Mouse (Mus musculus) CH12.LX (cell line): Measurements from ENCODE around the gene Adcy10.

Source experiments
- CTCF ChIP-seq, 2 experiments: IDR thresholded peaks in 1 of 2; conservative IDR thresholded peaks in 1 of 2; 2 replicates each; pipeline ENCODE4 v1.5.1; 2011 to 2012; ENCODE audit warnings: low read depth in 2 of 2, low read length in 2 of 2, improper control_type of control experiment in 1 of 2, inconsistent platforms in 1 of 2, mild to moderate bottlenecking in 1 of 2, moderate library complexity in 1 of 2
- EP300 ChIP-seq: IDR thresholded peaks from 2 replicates; pipeline ENCODE4 v1.6.1; 2011; ENCODE audit warnings: low read length, improper control_type of control experiment
- GABPA ChIP-seq: IDR thresholded peaks from 2 replicates; pipeline ENCODE4 v1.6.1; 2012; ENCODE audit warnings: low read depth, low read length, improper control_type of control experiment, inconsistent platforms; ENCODE audit not compliant: insufficient replicate concordance
- MEF2A ChIP-seq: IDR thresholded peaks from 2 replicates; pipeline ENCODE4 v1.6.1; 2014; ENCODE audit warnings: low read depth, mild to moderate bottlenecking, inconsistent platforms, low read length, improper control_type of control experiment, borderline replicate concordance
- MXI1 ChIP-seq: IDR thresholded peaks from 2 replicates; pipeline ENCODE4 v1.6.1; 2011; ENCODE audit warnings: mild to moderate bottlenecking, low read depth, low read length, improper control_type of control experiment
- POLR2A ChIP-seq: IDR thresholded peaks from 2 replicates; pipeline ENCODE4 v1.6.1; 2011; ENCODE audit warnings: low read depth, mild to moderate bottlenecking, improper control_type of control experiment, low read length
- POLR2AphosphoS2 ChIP-seq: IDR thresholded peaks from 2 replicates; pipeline ENCODE4 v1.6.1; 2011; ENCODE audit warnings: low read depth, low read length, improper control_type of control experiment
- USF1 ChIP-seq: IDR thresholded peaks from 2 replicates; pipeline ENCODE4 v1.6.1; 2014; ENCODE audit warnings: low read depth, mild to moderate bottlenecking, inconsistent platforms, low read length, improper control_type of control experiment
- ZC3H11A ChIP-seq: IDR thresholded peaks from 2 replicates; pipeline ENCODE4 v1.6.1; 2012; ENCODE audit warnings: low read depth, mild to moderate bottlenecking, inconsistent platforms, low read length, improper control_type of control experiment

GRCm38 (mm10) chr1:165468971-165469370 lies 16.0 kb upstream of the Adcy10 start:
- TF ChIP-seq CTCF (conservative IDR thresholded peaks at IDR 0.05 in 1 of 2, IDR thresholded peaks at IDR 0.05 in 1 of 2; ENCODE audit: low read depth in 2 of 2, low read length in 2 of 2) (no peak), MXI1 (no peak), GABPA (no peak), POLR2A (no peak), ZC3H11A (no peak), POLR2AphosphoS2 (no peak), USF1 (no peak), EP300 (no peak), MEF2A (no peak)
